Mouse (Mus musculus) ovary, postnatal 36 days (tissue): ENCODE data around the gene Pck1.
"Not testable (repeated sequence)": the region's sequence is repeated elsewhere in the genome, so short reads cannot be mapped to it uniquely, and the experiment has no call there.

Experiments used
- DNase-seq: peaks from one replicate; pipeline ENCODE4 v3.0.0; 2022; ENCODE audit warnings: low spot score, mixed read lengths

The Pck1 gene

DNA sequence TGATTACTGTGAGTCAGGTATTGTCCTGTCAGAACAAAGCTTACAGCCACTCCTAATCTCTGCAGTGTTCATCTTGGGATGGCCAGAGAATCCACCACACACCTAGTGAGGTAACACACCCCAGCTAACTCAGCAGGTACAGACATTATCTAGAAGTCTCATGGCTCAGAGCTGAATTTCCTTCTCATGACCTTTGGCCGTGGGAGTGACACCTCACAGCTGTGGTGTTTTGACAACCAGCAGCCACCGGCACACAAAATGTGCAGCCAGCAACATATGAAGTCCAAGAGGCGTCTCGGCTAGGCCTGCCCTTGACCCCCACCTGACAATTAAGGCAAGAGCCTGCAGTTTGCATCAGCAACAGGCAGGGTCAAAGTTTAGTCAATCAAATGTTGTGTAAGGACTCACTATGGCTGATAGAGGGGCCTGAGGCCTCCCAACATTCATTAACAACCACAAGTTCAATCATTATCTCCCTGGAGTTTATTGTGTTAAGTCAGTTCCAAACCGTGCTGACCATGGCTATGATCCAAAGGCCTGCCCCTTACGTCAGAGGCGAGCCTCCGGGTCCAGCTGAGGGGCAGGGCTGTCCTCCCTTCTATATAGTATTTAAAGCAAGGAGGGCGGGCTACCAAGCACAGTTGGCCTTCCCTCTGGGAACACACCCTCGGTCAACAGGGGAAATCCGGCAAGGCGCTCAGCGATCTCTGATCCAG is at the start of gene Pck1:
Pck1 (plus strand) TSS at position 613 of the 716 bp plus-strand sequence.
- DNase-seq, result peak; percentile 32

DNA sequence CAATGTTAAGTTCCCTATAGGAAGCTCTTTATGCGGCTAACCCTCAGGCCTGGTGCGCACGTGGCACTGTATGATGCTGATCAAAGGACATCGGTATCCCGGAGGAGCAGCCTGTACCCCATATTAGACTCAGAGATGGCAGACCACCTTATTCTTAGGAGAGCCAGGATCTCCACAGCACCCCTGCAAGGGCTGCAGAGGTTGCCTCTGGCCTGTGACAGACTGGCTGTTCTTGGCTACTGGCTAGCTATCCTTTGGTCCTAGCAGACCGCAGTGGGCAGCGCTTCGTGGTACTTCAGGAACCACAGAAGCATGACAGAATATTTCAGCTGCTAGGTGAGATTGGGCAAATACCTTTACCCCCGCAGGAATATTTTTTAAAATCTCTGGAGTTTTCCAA is 46.4 kb upstream of the Pck1 start:
- DNase-seq, result no peak

DNA sequence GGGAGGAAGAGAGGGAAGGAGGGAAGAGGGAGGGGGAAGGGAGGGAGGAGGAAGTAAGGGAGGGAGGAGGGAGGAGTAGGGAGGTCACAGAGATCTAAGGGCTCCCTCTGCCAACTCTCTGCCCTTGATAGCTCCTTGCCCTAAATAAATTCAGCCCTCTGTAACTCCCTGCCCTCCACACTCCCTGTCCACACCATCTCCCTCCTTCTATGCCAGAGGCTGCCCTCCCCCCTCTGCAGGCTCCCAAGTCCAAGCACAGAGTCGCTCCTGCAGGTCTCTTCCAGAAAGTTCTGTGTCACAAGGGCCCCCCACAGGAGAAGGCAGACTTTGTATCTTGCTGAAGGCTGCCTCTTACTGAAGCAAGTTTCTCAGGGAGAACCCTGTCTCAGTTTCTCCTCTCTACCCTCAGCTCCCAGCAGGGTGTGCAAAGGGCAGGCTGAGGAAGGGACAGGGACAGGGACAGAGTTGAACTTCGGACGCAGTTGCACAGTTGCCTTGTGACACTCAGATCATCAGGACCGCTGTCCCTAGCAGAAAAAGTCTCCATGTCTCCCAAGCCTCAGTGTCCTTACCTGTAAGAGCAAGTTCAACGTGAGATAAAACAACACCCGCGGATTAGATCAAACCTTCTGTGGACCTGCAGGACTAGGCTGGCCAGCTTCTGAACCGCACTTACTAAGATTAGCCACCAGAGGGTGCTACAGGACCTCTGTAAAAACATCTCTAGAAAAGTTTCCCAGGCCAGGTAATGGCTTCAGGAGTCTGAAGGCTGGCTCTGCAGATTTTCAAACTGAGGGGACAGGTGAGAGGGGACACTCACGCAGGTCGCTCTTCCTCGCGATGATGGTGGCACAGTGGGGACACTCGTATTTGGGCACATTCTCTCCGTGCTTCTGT is 45.7 kb upstream of the Pck1 start:
- DNase-seq, result peak; percentile 34

DNA sequence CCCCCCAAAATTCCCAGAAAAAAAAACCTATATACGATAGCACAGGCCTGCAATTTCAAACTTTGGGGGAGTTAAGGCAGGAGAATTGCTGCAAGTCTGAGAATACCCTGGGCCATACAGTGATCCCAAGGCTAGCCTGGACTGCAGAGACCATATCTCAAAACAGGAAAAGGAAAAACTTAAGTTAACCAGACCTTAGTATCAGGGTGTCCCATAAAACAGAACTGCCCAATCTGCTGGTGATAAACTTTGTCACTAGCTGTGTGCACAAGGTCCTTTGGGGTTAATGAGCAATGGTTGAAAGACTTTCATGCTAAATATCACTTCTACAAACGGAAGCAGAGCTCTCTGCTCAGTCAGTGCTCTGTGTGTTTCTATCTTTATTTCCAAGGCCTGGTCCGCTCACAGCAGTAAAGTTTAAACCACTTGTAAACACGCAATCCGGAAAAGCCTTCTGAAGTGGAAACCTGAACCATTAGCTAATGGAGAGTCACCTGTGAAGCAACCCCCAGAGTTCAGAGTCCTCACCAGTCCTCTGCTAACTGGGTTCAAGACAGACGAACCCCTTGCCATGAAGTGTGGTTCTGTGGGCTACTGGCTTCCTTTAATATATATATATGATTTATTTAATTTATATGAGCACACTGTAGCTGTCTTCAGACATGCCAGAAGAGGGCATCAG is 44.2 kb upstream of the Pck1 start:
- no peak for DNase-seq

DNA sequence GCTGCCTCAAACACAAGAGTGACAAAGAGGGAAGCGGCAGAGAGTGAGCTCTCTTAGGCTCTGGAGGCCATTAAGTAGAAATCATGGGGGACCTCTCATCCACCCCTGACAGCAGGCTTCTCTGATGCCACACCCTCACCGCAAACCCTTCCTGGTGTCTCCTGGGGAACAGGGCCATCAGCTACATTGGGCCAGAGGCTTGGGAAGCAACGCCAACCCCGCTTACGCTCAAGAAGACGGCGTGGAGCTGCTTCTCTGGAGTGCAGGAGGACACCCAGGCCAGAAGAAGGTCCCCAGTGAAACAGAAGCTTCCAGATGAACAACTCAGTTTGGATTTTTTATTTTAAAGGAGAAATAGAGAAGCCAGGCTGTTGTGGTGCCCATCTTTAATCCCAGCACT is 43.3 kb upstream of the Pck1 start:
- DNase-seq, result no peak

DNA sequence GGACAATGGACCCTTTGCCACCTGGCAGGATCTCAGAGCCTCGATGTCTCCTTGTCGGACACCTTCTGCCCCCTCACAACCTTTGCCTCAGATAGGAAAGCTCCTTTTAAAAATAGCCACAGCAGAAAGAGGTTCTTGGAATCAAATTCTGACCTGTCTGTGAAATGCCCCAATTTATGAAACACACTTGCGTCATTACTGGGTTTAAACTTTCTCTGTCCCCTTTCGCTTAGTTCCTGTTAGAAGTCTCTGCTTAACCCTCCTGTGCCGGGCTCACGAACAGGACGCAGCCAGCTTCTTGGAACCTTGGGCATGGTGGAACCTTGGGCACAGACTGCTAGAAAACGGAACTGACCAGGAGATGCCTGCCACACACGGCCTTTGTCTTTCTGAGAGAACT is 42.3 kb upstream of the Pck1 start:
- no peak for DNase-seq

DNA sequence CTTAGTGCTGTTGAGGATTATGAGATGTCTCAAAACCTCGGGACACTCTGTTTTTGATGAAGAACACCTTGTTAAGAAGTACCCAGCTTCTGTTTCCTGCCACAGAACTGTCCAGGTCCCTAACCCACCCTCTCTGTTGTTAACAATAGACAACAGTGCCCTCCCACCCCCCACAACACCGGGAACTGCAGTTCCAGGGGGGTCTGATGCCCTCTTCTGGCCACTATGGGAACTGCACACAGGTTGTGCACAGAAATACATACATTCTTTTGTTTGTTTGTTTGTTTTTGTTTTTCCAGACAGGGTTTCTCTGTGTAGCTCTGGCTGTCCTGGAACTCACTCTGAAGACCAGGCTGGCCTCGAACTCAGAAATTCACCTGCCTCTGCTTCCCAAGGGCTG is 39.1 kb upstream of the Pck1 start:
- not testable (repeated sequence) for DNase-seq

DNA sequence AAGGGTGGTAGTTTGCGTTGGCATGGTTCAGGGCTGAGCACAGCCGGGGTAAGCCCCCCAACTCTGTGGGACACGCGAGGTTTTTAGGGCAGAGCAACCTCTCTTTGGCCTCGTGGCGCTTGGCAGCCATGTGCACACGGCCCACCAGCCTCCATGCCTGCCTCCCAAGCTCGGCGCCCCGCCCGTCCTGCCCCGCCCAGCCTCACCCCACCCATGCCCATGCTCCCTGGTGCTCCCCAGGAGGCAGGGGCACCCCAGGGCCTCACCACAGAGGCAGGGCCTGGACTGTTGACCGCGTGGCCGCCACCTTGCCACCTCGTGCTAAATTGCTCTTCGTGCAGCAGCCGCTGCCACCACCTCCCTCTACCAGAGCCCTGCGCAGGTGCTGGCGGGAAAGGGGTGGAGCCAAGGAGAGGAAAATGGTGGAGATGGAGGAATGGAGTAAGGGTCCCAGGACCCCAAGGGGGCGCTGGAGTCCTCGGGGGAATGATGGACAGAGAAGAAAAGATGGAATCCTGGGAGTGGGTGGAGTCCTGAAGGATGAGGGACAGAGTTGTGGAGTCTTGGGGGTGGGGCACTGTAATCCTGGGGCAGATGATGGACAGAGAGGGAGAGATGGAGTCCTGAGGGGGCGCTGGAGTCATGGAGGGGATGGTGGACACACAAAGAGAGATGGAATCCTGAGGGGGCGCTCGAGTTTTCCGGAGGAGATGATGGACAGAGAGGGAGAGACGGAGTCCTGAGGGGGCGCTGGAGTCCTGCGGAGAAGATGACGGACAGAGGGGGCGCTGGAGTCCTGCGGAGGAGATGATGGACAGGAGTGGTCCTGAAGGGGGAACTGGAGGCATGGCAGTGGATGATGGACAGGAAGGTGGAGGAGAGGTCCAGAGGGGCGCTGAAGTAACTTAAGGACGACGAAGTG is 33.6 kb upstream of the Pck1 start, which contains the start of gene Ctcfl:
Ctcfl (minus strand) TSS at position 503 of the 922 bp plus-strand sequence.
- no peak for DNase-seq

DNA sequence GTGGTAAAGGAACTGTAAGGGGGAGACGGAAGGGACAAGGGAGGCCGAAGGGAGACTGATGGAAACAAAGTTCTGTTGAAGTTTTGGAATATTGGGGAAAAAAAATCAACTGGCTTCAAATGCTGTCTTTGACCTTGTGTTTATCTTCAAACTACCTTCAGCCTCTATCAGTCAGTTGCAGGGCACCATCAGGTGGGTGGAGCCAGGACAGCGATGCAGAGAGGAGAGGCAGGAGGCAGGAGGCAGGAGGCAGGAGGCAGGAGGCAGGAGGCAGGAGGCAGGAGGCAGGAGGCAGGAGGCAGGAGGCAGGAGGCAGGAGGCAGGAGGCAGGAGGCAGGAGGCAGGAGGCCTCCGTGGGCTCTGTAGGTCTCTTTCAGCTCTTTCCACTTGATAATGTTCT is 32.7 kb upstream of the Pck1 start:
- DNase-seq, result not testable (repeated sequence)

DNA sequence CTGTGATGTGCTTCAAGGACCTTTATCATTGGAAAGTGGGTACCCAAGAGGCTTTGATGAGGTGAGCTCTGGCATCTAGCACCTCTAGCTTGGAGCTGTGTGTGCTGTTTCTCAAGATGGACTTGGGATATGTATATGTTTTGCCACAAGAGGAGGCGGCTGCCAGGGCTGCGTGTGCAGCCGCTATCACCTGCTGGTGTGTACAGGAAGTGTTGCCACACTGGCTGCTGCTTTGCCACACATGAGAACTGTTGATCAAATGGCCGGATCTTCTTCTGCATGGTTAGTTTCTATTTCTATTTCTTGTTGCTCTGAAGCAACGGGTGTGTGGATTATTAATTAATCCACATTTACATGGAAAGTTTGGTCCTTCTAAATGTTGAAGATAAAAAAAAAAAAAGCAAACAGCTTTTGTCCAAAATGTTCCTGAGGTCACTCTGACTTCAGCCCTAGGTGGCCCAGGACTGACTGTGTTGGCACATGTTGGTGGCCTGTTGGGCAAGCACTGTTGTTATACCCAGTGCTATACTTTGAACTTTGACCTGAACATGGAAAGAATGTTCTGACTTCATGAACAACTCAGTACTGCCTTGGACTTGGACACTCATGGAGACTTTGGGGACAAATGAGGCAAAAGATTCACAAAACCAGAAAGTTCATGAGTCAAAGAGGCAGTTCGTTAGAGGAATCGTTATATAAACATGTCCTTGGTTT is 28.7 kb upstream of the Pck1 start:
- no peak for DNase-seq

DNA sequence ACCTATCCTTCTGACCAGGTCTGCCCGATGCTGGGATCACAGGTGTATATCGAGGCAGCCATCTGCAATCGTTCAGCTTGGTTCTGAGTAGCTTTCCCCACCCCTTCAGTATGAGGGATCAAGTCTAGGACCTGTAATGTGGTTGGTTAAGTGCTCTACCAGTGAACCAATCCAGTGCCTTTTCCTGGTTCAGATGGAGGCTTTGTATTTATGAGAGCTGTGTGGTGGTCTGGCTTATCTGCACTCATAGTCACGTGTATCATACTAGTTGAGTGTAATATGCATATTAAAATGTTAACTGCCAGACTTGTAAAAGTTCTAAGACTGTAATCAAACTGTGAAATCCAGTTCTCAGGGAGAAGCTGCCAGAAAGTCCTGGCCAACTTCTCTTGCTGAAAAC is 26.5 kb upstream of the Pck1 start:
- no peak for DNase-seq

DNA sequence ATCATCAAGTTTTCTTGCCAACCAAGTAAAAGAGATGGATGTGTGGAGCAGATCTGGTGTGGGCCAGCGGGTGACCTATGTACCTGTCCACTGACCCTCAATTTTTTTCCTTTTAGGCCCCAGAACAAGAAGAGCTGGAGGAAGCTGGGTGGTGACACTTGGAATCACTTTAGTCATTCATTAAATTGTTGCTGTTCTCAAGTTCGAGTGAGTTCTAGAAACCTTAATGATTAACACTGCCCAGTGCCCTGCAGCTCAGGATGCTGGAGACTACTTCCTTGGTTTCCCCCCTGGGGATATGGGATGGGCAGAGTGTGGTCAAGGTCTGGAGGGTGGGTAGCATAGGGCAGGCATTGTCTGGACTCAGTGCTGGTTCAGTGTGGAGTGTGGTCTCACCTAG is 23.7 kb upstream of the Pck1 start:
- no peak for DNase-seq

DNA sequence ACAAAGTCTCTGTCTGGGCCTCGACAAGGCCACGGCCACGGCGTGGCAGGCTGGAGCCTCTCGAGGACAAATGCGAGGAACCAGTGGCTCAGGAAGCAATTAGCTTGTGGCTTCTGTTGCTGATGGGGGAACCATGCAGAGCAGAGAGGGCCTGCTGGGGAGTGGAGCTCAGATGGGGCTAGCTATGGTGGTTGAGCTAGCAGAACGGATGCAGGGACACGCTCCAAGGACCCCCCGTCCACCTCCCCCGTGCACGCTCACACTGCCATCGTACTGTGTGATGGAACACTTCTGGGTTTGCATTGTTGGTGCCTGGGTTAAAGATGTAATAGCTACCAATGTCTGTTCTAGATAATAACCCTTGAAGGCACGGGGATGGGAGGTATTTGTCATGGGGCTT is 20.6 kb upstream of the Pck1 start:
- no peak for DNase-seq

DNA sequence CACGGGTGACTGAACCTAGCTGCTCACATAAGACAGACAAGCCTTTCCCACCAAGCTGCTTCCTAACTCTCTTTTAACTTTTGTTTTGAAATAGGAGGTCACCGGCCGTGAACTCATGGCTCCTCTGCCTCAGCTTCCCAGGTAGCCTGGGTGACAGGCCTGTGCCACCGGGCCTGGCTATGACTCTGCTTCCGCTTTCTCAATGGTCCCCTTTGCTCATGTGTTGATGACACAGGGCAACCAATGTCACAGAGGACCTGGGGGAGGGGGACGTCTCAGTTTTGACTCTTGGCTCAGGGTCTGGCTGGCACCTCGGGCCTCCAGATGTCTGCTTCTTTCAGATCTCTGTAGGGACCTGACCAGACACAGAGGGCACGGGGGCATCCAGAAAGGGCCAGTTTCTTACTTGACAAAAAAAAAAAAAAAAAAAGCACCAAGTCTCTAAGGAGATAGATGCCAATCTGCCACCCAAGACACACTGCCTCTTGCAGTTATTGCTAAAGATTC is 20.0 kb upstream of the Pck1 start:
- peak; percentile 21 for DNase-seq

DNA sequence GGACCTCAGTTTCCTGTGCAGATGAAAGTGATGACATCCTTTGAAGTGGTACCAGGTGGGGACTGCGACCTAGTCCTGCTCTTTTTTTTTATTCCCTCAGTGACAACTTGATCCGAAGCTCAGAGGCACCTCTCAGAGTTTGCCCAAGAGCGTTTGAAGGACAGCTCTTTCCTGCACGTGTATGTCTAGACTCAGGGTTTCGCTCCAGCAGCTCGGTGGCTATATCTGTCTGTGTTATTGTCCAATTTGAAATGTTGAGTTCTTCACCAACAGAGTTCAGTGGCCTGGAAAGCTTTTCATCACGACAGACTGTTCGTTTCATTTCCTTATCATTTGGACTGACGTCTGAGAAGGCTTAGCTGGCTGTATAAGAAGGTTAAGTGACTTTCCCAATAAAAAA is 18.2 kb upstream of the Pck1 start:
- DNase-seq, result no peak

DNA sequence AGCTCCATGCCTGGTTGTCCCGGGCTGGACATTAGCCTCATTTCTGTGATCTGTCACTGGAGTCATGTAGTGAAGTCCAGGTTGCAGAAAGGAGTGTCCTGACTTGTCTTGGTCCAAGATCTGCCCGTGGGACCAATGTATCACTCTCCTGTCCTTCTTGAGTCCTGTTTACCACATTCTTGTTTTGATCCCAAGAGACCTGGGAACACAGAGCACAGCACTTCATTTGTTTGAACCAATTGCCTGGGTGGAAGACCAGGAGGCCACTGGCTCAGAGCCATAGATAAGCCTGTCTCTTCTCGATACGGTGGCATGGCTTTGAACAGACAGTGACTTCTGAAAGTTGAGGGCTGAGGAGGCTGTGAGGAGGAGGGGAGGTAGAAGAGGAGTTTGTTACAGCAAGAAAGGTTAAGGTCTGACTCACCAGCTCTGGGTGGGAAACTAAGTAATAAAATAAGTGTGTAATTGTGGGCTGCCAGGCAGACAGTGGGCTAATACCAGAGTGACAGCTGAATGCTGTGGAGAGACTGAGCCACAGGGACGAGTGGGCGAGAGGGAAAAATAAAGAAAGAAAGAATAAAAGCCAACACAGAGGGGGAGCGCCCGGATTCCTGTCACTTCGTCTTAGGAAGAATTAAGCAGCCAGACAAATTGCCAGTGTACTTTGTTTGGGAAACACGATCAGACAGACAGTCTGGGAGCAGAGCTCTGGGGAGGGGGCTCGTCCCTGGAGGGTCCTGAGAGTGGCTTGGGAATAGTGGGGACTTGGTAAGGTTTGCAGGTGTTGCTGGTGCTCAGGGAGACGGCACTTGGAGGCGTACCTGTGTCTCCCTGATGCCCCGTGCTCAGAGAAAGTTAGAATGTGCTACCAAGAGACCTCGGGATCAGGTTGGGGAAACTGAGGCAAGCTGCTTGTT is 14.3 kb upstream of the Pck1 start:
- no peak for DNase-seq

DNA sequence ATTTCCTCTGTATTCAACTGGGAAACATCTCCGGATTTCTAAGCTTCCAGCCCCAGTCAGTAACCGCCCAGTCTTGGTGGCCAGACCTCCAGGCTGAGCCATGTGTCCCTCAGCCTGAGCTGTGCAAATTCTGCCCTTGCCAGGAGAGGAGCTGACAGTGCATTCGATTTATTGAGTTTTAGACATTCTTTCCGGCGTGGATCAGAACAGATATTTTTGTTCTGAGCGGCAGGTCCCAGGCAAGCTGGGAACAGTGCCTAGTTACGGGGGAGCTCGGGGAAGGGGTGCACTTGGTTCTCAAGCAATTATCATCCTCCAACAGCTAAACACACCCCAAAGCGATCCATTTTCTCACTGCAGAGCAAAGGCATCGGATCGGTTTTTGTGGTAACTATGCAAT is 9.2 kb upstream of the Pck1 start:
- no peak for DNase-seq

DNA sequence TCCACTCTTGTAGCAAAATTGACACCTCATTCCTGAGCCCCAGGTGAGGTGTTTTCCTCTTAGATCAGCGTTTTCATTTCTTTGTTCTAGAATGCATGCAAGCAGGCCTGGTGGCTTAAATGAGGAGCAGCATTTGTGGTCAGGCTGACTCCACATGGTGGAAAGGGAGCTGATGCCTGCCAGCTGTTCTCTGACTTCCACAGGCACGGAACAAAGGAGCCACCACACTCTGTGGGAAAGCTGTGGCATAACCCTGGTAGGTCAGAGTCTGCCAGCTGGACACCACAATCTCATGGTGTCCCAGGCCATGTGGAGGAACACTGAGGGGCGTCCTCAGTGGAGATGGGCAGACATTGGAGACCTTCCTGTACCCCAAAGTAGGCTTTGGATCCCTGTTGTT is 7.0 kb upstream of the Pck1 start:
- no peak for DNase-seq

DNA sequence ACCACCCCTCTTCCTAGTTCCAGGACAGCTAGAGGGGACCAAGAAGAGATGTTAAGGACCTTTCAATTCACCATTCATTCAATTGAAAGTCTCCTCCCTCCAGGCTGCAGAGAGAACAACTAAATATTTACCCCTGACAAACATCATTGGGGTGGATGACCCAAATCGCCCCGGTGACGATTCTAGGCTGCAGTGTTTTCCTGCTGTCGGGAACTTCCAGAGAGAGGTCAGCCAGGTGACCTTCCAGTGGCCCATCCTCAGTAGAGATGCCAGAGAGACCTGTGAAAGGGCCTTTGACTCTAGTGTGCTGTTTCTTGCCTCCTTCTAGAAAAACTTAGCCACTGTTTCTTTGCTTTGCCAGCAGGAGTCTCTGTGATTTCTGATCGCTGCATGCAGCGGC is 6.1 kb upstream of the Pck1 start:
- no peak for DNase-seq

DNA sequence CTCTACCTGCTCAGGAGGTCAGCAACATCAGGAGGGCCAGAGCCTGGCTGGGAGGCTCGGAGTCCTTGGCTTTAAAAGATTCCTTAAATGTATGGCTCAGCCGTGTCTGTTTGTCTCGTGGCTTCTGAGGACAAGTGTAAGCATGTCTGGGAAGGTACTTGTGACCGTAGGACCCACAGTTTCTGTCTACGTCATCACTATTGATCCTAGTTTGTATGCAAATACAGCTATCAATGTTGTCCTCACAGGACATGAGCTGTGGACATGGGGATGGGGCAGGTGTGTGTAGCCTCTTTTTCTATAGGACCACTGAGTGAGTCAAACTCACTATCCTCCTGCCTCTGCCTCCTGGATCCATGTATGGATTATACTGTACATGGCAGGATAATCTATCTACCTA is 4.8 kb upstream of the Pck1 start:
- DNase-seq, result no peak
